Mouse (Mus musculus): ENCODE data around the gene Haus4.

GRCm38 (mm10) chr14:54540771-54541170, 13.6 kb downstream of the Haus4 start:
- TF ChIP-seq CTCF (IDR thresholded peaks at IDR 0.05; ENCODE audit: low read depth) = no peak
- no peak for TF ChIP-seq EP300 (optimal IDR thresholded peaks at IDR 0.05)

All from stomach, postnatal 0 days (tissue).